In genomic region chr2:32142368-32142767, GRCm38 (mm10) we compare ENCODE assay signal across 28 mouse cellular contexts. TPM values are rescaled to one million over a fixed set of nuclear protein-coding genes. Genes with fewer than 3 reads are reported as not detected.
A peak's percentile ranks its signal among the peaks of the same experiment; 100 is the strongest.
DNase-seq lines count a peak whose midpoint lies in the region; ATAC-seq and TF ChIP-seq lines count a peak whose summit lies in the region.
"Had no signal": no experiment of that assay in that cellular context is flagged by ENCODE, and none has a peak within 500 bp of the region (broad histone marks: within the 10 kb centered on the region; RNA-seq: fewer than 3 reads in every experiment).

No protein-coding gene starts in this region.

- H3K27ac ChIP-seq in lung, postnatal 0 days (ENCODE audit: low read length): no peak overlapping the region
- H3K27ac ChIP-seq in bone marrow macrophage, adult 2 months (ENCODE audit: insufficient read depth, low read depth, low read length): 0 out of 2 replicates have a peak overlapping the region, but pooled peaks have one; percentile 2
- H3K27ac ChIP-seq: embryonic facial prominence, embryonic 13.5 days; embryonic facial prominence, embryonic 15.5 days; forebrain, embryonic 10.5 days; forebrain, embryonic 12.5 days had no signal

- TF ChIP-seq POLR2A in bone marrow macrophage, adult 2 months (IDR thresholded peaks at IDR 0.05; ENCODE audit: borderline replicate concordance, low read depth, low read length): no peak

- CTCF ChIA-PET in Patski (lab: Charles Lee): no interaction called here

- no peak for TF ChIP-seq EP300 in lung, postnatal 0 days (IDR thresholded peaks at IDR 0.05)

- no peaks in the 10 kb centered on the region for H3K4me1 ChIP-seq in lung, postnatal 0 days (ENCODE audit: insufficient read depth, low read depth, low read length)
- H3K4me1 ChIP-seq in bone marrow macrophage, adult 2 months (ENCODE audit: control insufficient read depth, insufficient read depth, low read length): peaks cover 41% of the 10 kb centered on the region

- WGBS in lung, postnatal 0 days: 37% methylated on average over 6 of the region's 6 CpGs

- peak; percentile 8 for DNase-seq in cerebellum, adult 9-10 months
- no peak for DNase-seq in cerebellum, postnatal 4 days (ENCODE audit: low spot score in 2 of 2)
- DNase-seq in lung, postnatal 0 days (ENCODE audit: low spot score): peak; percentile 42
- DNase-seq in lung, adult 18-20 months: no peak
- peak; percentile 91 for DNase-seq in Patski (ENCODE audit: low read depth, low spot score)
- no peak for DNase-seq in yolk sac, embryonic 10.5 days (ENCODE audit: low spot score)
- DNase-seq: adrenal gland, adult 8-10 months; adrenal gland, postnatal 14 days; adrenal gland, postnatal 36 days; B cell, adult 2 months; cerebellum, adult 11 months; cerebellum, adult 18-20 months; cerebellum, adult 8-10 months; cerebellum, postnatal 10 days; cerebellum, postnatal 25 days; embryo, embryonic 11 days had no signal

- no peaks in the 10 kb centered on the region for H3K9me3 ChIP-seq in lung, postnatal 0 days (ENCODE audit: low read length)
- H3K9me3 ChIP-seq: embryonic facial prominence, embryonic 13.5 days; embryonic facial prominence, embryonic 15.5 days; forebrain, embryonic 10.5 days; forebrain, embryonic 12.5 days; G1E had no signal

- POLR2A ChIA-PET in Patski (lab: Charles Lee): interaction anchor here (1.0 kb wide), 1 partner anchor 27 kb away, joined by 4 read pairs; no protein-coding TSS in a partner anchor

- H3K4me3 ChIP-seq in lung, postnatal 0 days (ENCODE audit: low read depth, low read length): no peak overlapping the region
- H3K4me3 ChIP-seq in bone marrow macrophage, adult 2 months (ENCODE audit: insufficient read depth, low read length): no peak overlapping the region
- H3K4me3 ChIP-seq: embryonic facial prominence, embryonic 13.5 days; embryonic facial prominence, embryonic 15.5 days; erythroblast, embryonic 14.5 days; forebrain, embryonic 10.5 days; forebrain, embryonic 12.5 days had no signal

- H3K9ac ChIP-seq in lung, postnatal 0 days (replicated peaks; ENCODE audit: low read depth): no peak overlapping the region
- H3K9ac ChIP-seq: embryonic facial prominence, embryonic 13.5 days; embryonic facial prominence, embryonic 15.5 days; forebrain, embryonic 12.5 days had no signal

- no peaks in the 10 kb centered on the region for H3K27me3 ChIP-seq in lung, postnatal 0 days (replicated peaks; ENCODE audit: insufficient read depth, low read length)
- H3K27me3 ChIP-seq in Patski: no peaks in the 10 kb centered on the region
- H3K27me3 ChIP-seq: CH12.LX; embryonic facial prominence, embryonic 13.5 days; embryonic facial prominence, embryonic 15.5 days; forebrain, embryonic 12.5 days had no signal

- no peaks in the 10 kb centered on the region for H3K36me3 ChIP-seq in lung, postnatal 0 days (ENCODE audit: insufficient read depth, low read length)
- H3K36me3 ChIP-seq: embryonic facial prominence, embryonic 13.5 days; embryonic facial prominence, embryonic 15.5 days; forebrain, embryonic 10.5 days; forebrain, embryonic 12.5 days; G1E had no signal

- no peak for ATAC-seq in lung, postnatal 0 days
- no peak for ATAC-seq in Patski
- ATAC-seq: activated CD4-positive, CD25-positive, alpha-beta regulatory T cell, adult 4 months; CD4-positive, CD25-positive, alpha-beta regulatory T cell, adult 4 months; forebrain, embryonic 14.5 days; forebrain, embryonic 16.5 days had no signal

- no peak overlapping the region for H3K4me2 ChIP-seq in lung, postnatal 0 days (replicated peaks; ENCODE audit: low read depth, low read length)
- H3K4me2 ChIP-seq: embryonic facial prominence, embryonic 13.5 days; embryonic facial prominence, embryonic 15.5 days; forebrain, embryonic 12.5 days had no signal

- TF ChIP-seq CTCF in lung, postnatal 0 days (IDR thresholded peaks at IDR 0.05): no peak
- no peak for TF ChIP-seq CTCF in Patski (IDR thresholded peaks at IDR 0.05)
- no peak for TF ChIP-seq CTCF in bone marrow macrophage, adult 2 months (IDR thresholded peaks at IDR 0.05; ENCODE audit: low read depth, low read length)

- in situ Hi-C loops in Patski (cut with MboI; ENCODE audit: low pct_unique_long_range_greater_than_20kb): no loop called here

RNA-seq across cellular contexts. Expression of gene Prrc2b, which starts 8.5 kb away (rescaled TPM):
- polyA plus RNA-seq in lung, postnatal 0 days (2015; fragmentation: Nextera tagmentation; extraction: Ambion mirVana): 21.2 and 24.6 TPM in 2 replicates
- polyA plus RNA-seq in Patski (2021): 81.9 TPM
- 28.6 and 34.9 TPM in 2 replicates for polyA plus RNA-seq in bone marrow macrophage, adult 2 months (2012; ENCODE audit: insufficient read depth, insufficient read length, missing spikeins)

RNA-seq across cellular contexts. Expression of gene Plpp7, which starts 47.0 kb away (rescaled TPM):
- 2.4 and 2.5 TPM in 2 replicates for polyA plus RNA-seq in lung, postnatal 0 days (2015; fragmentation: Nextera tagmentation; extraction: Ambion mirVana)
- 0.05 TPM for polyA plus RNA-seq in Patski (2021)
- 2.7 and 3.0 TPM in 2 replicates for polyA plus RNA-seq in bone marrow macrophage, adult 2 months (2012; ENCODE audit: insufficient read depth, insufficient read length, missing spikeins)
- polyA plus RNA-seq: activated CD4-positive, CD25-positive, alpha-beta regulatory T cell, adult 4 months; CD4-positive, CD25-positive, alpha-beta regulatory T cell, adult 4 months had no signal

RNA-seq across cellular contexts. Expression of gene Fam78a, which starts 57.7 kb away (rescaled TPM):
- 2.5 TPM in 2 replicates for polyA plus RNA-seq in lung, postnatal 0 days (2015; fragmentation: Nextera tagmentation; extraction: Ambion mirVana)
- polyA plus RNA-seq in Patski (2021): 0.08 TPM
- 13.1 and 16.5 TPM in 2 replicates for polyA plus RNA-seq in bone marrow macrophage, adult 2 months (2012; ENCODE audit: insufficient read depth, insufficient read length, missing spikeins)

Comparison
In these comparisons a context has a peak if more than half of its experiments do, and no peak if none do; other contexts are left out.
1. DNase-seq: peak in cerebellum, adult 9-10 months (single experiment), lung, postnatal 0 days (single experiment) and Patski (single experiment); none in cerebellum, postnatal 4 days (0 of 2), lung, adult 18-20 months (0 of 2) and yolk sac, embryonic 10.5 days (single experiment).